Mouse (Mus musculus) forebrain, embryonic 13.5 days (tissue): ENCODE data around the gene BC052040. TPM values are rescaled to one million over a fixed set of nuclear protein-coding genes. Genes with fewer than 3 reads are reported as not detected.
A peak's percentile ranks its signal among the peaks of the same experiment; 100 is the strongest.

Experiments
- ATAC-seq: fragments of 200-750 bp; cut with Nextera tagmentation; 2 replicates; pipeline ENCODE4 v1.8.0; 2017
- H3K27ac ChIP-seq: fragments of 300-500 bp; sonication (generic); 2 replicates; pipeline ENCODE4 v1.5.1; 2015; ENCODE audit warnings: inconsistent platforms, mild to moderate bottlenecking, moderate library complexity
- H3K27me3 ChIP-seq: fragments of 300-500 bp; sonication (generic); 2 replicates; pipeline ENCODE4 v1.6.1; 2015; ENCODE audit warnings: mild to moderate bottlenecking, inconsistent platforms
- H3K36me3 ChIP-seq: fragments of 300-500 bp; sonication (generic); 2 replicates; pipeline ENCODE4 v1.6.1; 2015; ENCODE audit warnings: mild to moderate bottlenecking, inconsistent platforms; ENCODE audit not compliant: poor library complexity, severe bottlenecking
- H3K4me1 ChIP-seq: fragments of 300-500 bp; sonication (generic); 2 replicates; pipeline ENCODE4 v1.6.1; 2015; ENCODE audit warnings: inconsistent platforms
- H3K4me2 ChIP-seq: fragments of 300-500 bp; sonication (generic); 2 replicates; pipeline ENCODE4 v1.6.1; 2015; ENCODE audit warnings: inconsistent platforms, mild to moderate bottlenecking, moderate library complexity
- H3K4me3 ChIP-seq: fragments of 300-500 bp; sonication (generic); 2 replicates; pipeline ENCODE4 v1.5.1; 2015; ENCODE audit warnings: mild to moderate bottlenecking, inconsistent platforms
- H3K9ac ChIP-seq: fragments of 300-500 bp; sonication (generic); 2 replicates; pipeline ENCODE4 v1.6.1; 2015; ENCODE audit warnings: mild to moderate bottlenecking, inconsistent platforms
- H3K9me3 ChIP-seq: fragments of 300-500 bp; sonication (generic); replicated peaks from 2 replicates; pipeline ENCODE4 v1.6.1; 2016; ENCODE audit warnings: inconsistent platforms
- WGBS: fragments of 180-500 bp; shearing (Covaris S2); methylation state at CpG from one replicate; pipeline ENCODE4 v1.1.7; 2015; 5-methylcytosine and 5-hydroxymethylcytosine counted together
- polyA plus RNA-seq: library from polyadenylated mRNA; unstranded; fragments of >200 nt; fragmentation: Nextera tagmentation; extraction: Ambion mirVana; gene quantifications from 2 replicates; pipeline ENCODE4 v1.2.1, GENCODE M21; 2015

Gene BC052040
- polyA plus RNA-seq, 1 experiment from 2014 or later = 21.0 TPM

- no peak overlapping the region for H3K9ac ChIP-seq
- no peaks in the 10 kb centered on the region for H3K4me1 ChIP-seq
- H3K4me2 ChIP-seq = no peak overlapping the region
- no peaks in the 10 kb centered on the region for H3K36me3 ChIP-seq
- H3K27ac ChIP-seq = no peak overlapping the region
- no peaks in the 10 kb centered on the region for H3K9me3 ChIP-seq
- 81% methylated on average over 7 of the region's 7 CpGs for WGBS
- H3K27me3 ChIP-seq = no peaks in the 10 kb centered on the region
- no peak for ATAC-seq
- no peak overlapping the region for H3K4me3 ChIP-seq
These were observed 160.5 kb downstream of the BC052040 start for GRCm38 (mm10) chr2:115742061-115742460.

DNA sequence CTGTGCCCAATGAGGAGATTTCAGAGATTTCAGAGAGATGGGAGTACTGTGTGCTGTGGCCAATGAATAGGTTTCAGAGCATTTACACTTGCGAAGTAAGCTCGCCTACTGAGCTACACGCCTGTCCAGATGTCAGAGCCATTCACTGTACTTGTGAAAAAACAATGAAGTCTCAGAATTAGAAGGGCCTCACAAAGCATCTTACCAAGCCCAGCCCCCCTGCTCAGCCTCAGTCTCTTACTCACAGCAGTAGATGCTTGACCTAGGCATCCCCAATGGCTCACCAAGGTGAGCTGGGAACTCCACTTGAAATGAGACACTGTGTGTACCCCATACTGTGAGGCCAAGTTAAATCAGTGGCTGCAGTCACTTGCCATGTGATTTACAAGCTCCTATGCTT, 166.1 kb downstream of the BC052040 start:
- 47% methylated on average over 3 of the region's 3 CpGs for WGBS
- Histone ChIP-seq H3K4me1 (peaks cover 17% of the 10 kb centered on the region), H3K9ac (no peak overlapping the region), H3K27ac (no peak overlapping the region), H3K4me2 (no peak overlapping the region), H3K36me3 (no peaks in the 10 kb centered on the region), H3K4me3 (no peak overlapping the region), H3K27me3 (no peaks in the 10 kb centered on the region), H3K9me3 (no peaks in the 10 kb centered on the region)
- ATAC-seq = peak; percentile 38; the same call in 1 of the 2 replicates

GRCm38 (mm10) chr2:115751177-115751576, 169.7 kb downstream of the BC052040 start:
- H3K27ac ChIP-seq = no peak overlapping the region
- ATAC-seq = peak; percentile 27; the same call in 1 of the 2 replicates
- no peak overlapping the region for H3K9ac ChIP-seq
- H3K4me2 ChIP-seq = no peak overlapping the region
- WGBS = 65% methylated on average over 7 of the region's 7 CpGs
- no peak overlapping the region for H3K4me3 ChIP-seq
- no peaks in the 10 kb centered on the region for H3K36me3 ChIP-seq
- H3K9me3 ChIP-seq = no peaks in the 10 kb centered on the region
- H3K4me1 ChIP-seq = peaks cover 17% of the 10 kb centered on the region
- H3K27me3 ChIP-seq = no peaks in the 10 kb centered on the region

- H3K9me3 ChIP-seq = no peaks in the 10 kb centered on the region
- no peak overlapping the region for H3K4me2 ChIP-seq
- H3K4me1 ChIP-seq = no peaks in the 10 kb centered on the region
- H3K9ac ChIP-seq = no peak overlapping the region
- ATAC-seq = no peak
- no peaks in the 10 kb centered on the region for H3K27me3 ChIP-seq
- H3K27ac ChIP-seq = no peak overlapping the region
- no peak overlapping the region for H3K4me3 ChIP-seq
- 70% methylated on average over 6 of the region's 6 CpGs for WGBS
- H3K36me3 ChIP-seq = no peaks in the 10 kb centered on the region
These were observed 176.2 kb downstream of the BC052040 start for GRCm38 (mm10) chr2:115757685-115758084.

GRCm38 (mm10) chr2:115758542-115758941, 177.0 kb downstream of the BC052040 start:
- 88% methylated on average over 6 of the region's 6 CpGs for WGBS
- Histone ChIP-seq H3K36me3 (no peaks in the 10 kb centered on the region), H3K4me3 (no peak overlapping the region), H3K4me1 (no peaks in the 10 kb centered on the region), H3K9ac (no peak overlapping the region), H3K9me3 (no peaks in the 10 kb centered on the region), H3K27me3 (no peaks in the 10 kb centered on the region), H3K4me2 (no peak overlapping the region), H3K27ac (no peak overlapping the region)
- no peak for ATAC-seq

DNA sequence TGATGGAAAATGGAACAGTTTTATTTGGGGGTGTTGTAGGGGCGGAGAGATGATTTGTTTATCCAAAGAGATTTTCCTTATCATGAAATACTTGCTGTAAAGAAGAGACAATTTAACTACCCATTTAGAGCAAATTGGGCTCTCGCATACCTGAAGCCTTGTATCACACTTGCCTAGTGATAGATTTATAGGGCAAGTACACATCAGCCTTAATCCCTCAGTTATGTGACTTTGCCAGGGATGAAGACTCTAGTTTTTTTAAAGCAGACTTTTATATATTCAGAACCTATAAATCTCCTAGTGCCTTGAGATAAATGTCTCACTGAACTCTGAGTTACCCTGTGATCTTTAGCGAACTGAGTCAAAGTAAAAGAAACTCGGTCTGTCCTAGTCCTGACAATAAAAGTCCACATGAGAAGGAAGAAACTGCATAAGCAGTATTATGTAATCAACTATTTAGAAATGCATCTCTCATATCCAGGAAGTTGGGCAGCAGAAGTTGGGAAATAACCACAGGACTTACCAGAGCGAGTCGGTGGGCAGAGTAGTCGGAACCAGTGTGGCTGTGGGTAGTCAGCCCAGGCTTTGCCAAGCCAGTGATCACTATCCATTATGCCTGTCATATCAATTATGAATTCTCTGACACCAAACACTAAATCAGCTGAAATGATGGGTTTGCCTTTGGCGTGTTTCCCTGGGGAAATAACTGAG, 183.2 kb downstream of the BC052040 start:
- Histone ChIP-seq H3K9me3 (no peaks in the 10 kb centered on the region), H3K27ac (no peak overlapping the region), H3K27me3 (no peaks in the 10 kb centered on the region), H3K4me3 (no peak overlapping the region), H3K4me1 (no peaks in the 10 kb centered on the region), H3K36me3 (no peaks in the 10 kb centered on the region), H3K4me2 (no peak overlapping the region), H3K9ac (no peak overlapping the region)
- WGBS = 94% methylated on average over 8 of the region's 8 CpGs
- no peak for ATAC-seq

DNA sequence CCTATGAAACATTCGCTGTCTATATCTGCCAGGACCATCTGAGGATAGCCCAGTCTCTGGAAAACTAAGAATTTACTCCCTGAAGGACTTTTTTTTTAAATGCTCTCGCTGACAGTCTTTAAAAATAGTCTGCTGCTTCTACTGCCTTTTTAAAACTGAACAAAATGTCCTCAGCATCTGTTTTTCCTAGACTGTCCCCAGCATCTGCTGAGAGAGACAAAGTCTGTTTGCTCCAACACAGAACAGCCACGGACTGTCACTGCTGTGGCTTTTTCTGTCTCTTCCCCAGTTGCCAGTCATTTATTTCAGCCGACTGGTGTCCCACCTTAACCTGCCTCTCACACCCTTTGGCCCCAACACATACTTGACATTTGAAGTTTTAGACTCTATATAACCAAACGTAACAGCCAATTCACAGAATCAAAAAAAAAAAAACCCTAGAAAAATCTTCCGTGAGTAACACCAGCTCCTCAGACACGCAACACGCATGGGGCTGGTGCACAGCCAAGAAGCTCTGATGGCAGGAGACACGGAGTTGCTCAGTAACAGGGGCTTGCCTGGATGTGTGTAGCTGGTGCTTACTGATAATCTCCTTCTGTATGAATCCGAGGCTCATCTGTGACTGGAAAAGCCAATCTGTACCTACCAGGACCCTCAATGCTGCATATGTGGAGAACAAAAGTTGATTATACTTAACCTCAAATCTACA, 188.2 kb downstream of the BC052040 start:
- no peaks in the 10 kb centered on the region for H3K27me3 ChIP-seq
- no peak overlapping the region for H3K4me3 ChIP-seq
- 92% methylated on average over 10 of the region's 10 CpGs for WGBS
- no peaks in the 10 kb centered on the region for H3K9me3 ChIP-seq
- no peak overlapping the region for H3K27ac ChIP-seq
- H3K9ac ChIP-seq = no peak overlapping the region
- no peaks in the 10 kb centered on the region for H3K4me1 ChIP-seq
- no peak overlapping the region for H3K4me2 ChIP-seq
- ATAC-seq = no peak
- 0 out of 2 replicates have a peak, but pooled peaks cover 4% of the 10 kb centered on the region for H3K36me3 ChIP-seq

GRCm38 (mm10) chr2:115772709-115773108, 191.2 kb downstream of the BC052040 start:
- peaks cover 13% of the 10 kb centered on the region; the same call in 1 of the 2 replicates for H3K36me3 ChIP-seq
- H3K9me3 ChIP-seq = no peaks in the 10 kb centered on the region
- no peak overlapping the region for H3K27ac ChIP-seq
- H3K4me2 ChIP-seq = no peak overlapping the region
- no peak overlapping the region for H3K4me3 ChIP-seq
- 96% methylated on average over 1 of the region's 1 CpGs for WGBS
- H3K4me1 ChIP-seq = no peaks in the 10 kb centered on the region
- no peaks in the 10 kb centered on the region for H3K27me3 ChIP-seq
- ATAC-seq = no peak
- H3K9ac ChIP-seq = no peak overlapping the region

- H3K4me2 ChIP-seq = no peak overlapping the region
- no peak overlapping the region for H3K9ac ChIP-seq
- H3K4me3 ChIP-seq = no peak overlapping the region
- WGBS = 85% methylated on average over 5 of the region's 5 CpGs
- H3K27me3 ChIP-seq = no peaks in the 10 kb centered on the region
- no peak overlapping the region for H3K27ac ChIP-seq
- no peak for ATAC-seq
- H3K9me3 ChIP-seq = no peaks in the 10 kb centered on the region
- peaks cover 13% of the 10 kb centered on the region; the same call in 1 of the 2 replicates for H3K36me3 ChIP-seq
- no peaks in the 10 kb centered on the region for H3K4me1 ChIP-seq
These were observed 192.8 kb downstream of the BC052040 start for GRCm38 (mm10) chr2:115774153-115774908.

DNA sequence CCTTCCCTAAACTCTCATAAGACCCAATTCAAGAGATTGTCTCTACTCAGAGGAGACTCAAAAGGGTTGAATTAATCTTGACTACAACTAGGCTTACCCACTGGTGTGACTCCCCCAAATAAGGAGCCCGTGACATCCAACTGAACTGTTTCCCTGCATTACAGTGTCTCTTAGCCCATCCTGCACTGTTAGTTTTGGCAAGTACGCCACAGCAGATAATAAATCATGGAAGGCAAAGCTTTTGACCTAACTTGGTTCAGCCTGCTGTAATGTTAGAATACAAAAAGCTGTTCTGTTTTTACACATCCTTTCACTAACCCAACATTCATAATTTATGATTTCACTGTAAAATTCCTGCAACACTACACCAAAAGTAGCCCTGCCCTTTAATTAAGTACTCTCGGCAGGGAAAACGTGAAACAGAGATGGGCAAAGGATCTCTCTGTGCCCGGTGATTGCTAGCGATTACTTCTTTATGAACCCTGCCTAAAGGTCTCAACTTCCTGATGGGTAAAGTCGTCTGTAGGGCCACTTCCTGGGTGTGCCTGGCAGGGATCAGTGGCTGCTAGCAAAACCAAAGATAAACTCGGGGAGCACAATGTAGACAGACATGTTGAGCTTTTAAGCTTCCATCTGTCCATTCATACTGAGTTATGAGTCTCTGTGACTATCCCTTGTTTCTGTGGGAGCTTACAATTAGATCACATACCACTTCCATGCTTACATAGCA, 194.1 kb downstream of the BC052040 start:
- Histone ChIP-seq H3K4me2 (no peak overlapping the region), H3K27ac (no peak overlapping the region), H3K9me3 (no peaks in the 10 kb centered on the region), H3K27me3 (no peaks in the 10 kb centered on the region), H3K36me3 (peaks cover 10% of the 10 kb centered on the region; the same call in 1 of the 2 replicates), H3K4me3 (no peak overlapping the region), H3K9ac (no peak overlapping the region), H3K4me1 (no peaks in the 10 kb centered on the region)
- no peak for ATAC-seq
- 85% methylated on average over 8 of the region's 8 CpGs for WGBS

DNA sequence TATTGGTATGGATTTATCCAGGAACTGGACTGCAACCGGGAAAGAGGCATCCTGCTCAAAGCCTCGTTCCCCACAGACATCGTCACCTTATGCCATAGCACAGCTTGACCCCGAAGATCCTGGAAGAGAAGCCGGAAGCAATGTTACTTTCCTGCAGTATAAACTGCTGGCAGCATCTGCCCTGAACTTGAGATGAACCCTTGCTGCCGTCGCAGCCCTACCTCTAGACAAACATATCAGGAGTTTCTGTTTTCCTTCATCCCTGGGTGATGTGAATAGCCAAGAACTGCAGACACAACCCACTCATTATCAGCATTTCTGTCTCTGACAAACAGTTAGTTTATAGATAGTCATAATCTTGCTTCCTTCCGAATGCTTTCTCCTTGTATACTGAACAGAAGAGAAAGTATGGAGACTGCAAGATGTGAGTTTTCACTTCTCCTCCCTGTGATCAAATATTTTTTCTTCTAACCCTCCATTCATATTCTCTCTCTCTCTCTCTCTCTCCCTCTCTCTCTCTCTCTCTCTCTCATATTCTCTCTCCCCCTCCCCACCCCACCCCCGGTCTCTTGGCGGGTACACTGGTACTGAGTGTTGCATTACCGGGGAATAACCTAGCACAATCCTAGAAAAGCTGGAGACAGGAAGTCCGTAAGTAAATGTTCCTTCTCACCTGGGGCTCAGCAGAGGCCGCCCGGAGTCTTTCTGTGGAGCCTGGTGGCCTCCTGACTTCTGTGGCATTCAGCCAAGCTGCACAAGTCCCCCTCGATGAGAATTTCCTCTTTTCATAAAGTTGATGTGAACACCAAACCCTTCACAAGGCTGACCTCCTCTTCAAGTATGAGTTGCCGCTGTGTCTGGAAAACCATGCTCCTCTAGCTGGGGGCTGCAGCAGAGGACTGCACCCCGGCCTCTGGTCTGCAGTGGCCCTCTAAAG, 195.7 kb downstream of the BC052040 start:
- no peak for ATAC-seq
- no peak overlapping the region for H3K27ac ChIP-seq
- no peak overlapping the region for H3K4me2 ChIP-seq
- H3K4me3 ChIP-seq = no peak overlapping the region
- no peaks in the 10 kb centered on the region for H3K4me1 ChIP-seq
- no peaks in the 10 kb centered on the region for H3K27me3 ChIP-seq
- H3K9ac ChIP-seq = no peak overlapping the region
- peaks cover 9% of the 10 kb centered on the region; the same call in 1 of the 2 replicates for H3K36me3 ChIP-seq
- WGBS = 88% methylated on average over 17 of the region's 17 CpGs
- no peaks in the 10 kb centered on the region for H3K9me3 ChIP-seq
